Mouse (Mus musculus): ENCODE results near the gene Gm8229. TPM values are rescaled to one million over a fixed set of nuclear protein-coding genes. Genes with fewer than 3 reads are reported as not detected.
"Not testable (repeated sequence)": the region's sequence is repeated elsewhere in the genome, so short reads cannot be mapped to it uniquely, and the experiment has no call there.

The Gm8229 gene
- not detected for total RNA-seq (2018; cell fraction: chromatin; rRNA removed)
- total RNA-seq (2018; cell fraction: cytosol; rRNA removed): not detected
- total RNA-seq (2018; cell fraction: nucleus; rRNA removed): not detected
- polyA plus RNA-seq (2018): not detected in 3 replicates

DNA sequence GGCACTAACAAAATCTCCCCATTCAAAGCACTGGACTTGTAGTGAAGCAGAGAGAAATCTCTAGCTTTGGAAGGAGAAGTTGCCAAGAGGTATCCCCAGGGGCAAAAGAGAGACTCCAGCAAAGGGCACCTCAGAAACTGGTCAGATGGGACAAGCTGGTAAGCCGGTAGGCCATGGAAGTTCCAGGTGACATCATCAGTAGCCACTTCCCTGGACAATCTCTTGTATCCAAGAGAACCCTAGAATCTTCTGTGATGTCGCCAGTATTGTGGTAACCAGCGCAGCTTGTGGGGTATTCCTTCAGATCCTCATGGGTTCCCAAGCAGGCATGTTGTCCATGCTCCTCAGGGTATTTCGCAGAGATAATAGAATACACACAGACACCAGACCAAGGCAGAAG is at the start of gene Gm8229:
Gene Gm8229 (plus strand): TSS at position 301 of the 400 bp plus-strand sequence.
- 93% methylated on average over 2 of the region's 4 CpGs for WGBS (ENCODE audit: missing documents)
- H3K79me2 ChIP-seq (ENCODE audit: inconsistent target); H3K27ac ChIP-seq; H3K4me3 ChIP-seq (ENCODE audit: inconsistent target); H3K36me3 ChIP-seq (ENCODE audit: inconsistent target): not testable (repeated sequence)

DNA sequence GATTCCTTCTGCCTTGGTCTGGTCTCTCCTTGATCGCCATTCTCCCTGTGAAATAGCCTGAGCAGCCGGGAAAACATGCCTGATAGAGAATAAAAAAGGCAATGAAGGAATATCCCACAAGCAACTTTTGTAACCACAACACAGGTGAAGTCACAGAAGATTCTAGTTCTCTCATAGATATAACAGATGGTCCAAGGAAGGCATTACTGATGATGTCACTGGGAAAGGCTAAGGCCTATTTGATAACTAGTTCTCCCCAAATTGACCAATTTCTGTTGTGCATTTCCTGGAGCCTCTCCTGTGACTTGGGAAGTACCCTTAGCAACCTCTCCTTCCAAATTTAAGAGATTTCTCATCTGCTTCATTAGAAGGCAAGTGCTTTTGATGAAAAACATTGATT is 26.7 kb upstream of the Gm8229 start, which contains the start of gene Gm5930:
Gene Gm5930 (minus strand): TSS at position 101 of the 400 bp plus-strand sequence.
- not testable (repeated sequence) for H3K79me2 ChIP-seq (ENCODE audit: inconsistent target); H3K27ac ChIP-seq; H3K4me3 ChIP-seq (ENCODE audit: inconsistent target); H3K36me3 ChIP-seq (ENCODE audit: inconsistent target)
- no CpG with 5 or more reads among the region's 2 CpGs for WGBS (ENCODE audit: missing documents)

DNA sequence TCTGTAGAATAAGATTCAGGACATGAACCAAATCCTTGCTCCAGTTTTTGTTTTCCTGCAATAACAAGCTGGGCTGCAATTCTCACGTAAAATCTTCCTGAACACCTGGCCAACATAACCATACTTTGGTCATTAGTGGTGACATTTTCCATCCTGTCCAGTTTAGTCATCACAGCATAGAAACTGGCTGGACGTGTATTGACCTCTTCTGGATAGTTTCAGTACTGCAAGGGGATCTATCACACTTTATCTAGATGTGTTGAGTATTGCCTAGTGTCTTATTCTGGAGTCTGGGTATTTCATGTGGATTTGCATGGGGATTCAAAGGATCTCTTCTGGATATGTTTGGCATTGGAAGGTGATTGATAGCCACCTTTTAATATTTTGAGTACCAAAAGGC is 3.7 kb upstream of the Gm8229 start:
- not testable (repeated sequence) for H3K36me3 ChIP-seq (ENCODE audit: inconsistent target); H3K79me2 ChIP-seq (ENCODE audit: inconsistent target); H3K4me3 ChIP-seq (ENCODE audit: inconsistent target); H3K27ac ChIP-seq
- no CpG with 5 or more reads among the region's 2 CpGs for WGBS (ENCODE audit: missing documents)

DNA sequence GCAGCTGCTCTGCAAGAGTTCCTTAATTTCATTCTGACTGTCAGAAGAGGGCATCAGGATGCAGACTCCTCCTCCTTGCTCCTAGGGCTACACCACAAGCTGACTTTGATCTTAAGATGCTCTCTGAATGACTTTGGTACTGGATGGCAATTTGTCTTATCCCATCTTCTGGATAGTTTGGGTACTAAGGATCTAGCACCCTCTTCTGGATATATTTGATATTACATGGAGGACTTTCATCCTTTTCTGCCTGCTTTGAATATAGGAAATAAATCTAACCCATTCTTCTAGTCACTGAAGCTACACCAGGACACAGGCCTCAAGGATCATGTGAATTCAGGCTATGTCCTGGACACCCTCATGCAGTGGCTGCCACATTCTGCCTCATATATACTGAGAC is 2.9 kb upstream of the Gm8229 start:
- not testable (repeated sequence) for H3K79me2 ChIP-seq (ENCODE audit: inconsistent target); H3K4me3 ChIP-seq (ENCODE audit: inconsistent target); H3K36me3 ChIP-seq (ENCODE audit: inconsistent target); H3K27ac ChIP-seq

DNA sequence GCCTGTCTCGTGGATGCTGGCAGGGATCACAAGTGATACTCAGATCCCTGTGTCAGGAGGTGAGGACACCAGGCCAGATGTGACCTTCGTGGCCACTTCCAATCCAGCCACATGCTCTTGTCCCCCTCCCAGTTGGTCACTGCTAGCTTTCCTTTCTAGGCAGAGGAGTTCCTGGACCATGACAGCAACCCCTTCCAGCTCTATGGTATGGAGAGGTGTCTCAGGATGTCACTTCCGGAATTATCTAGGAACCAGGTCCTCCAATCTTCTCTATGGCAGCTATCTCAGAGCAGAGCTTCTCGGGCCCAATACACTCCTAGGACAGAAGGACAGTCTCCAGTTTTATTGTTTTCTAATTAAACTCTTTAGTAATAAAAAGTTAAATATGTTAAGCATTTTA is 19.1 kb downstream of the Gm8229 start:
- H3K36me3 ChIP-seq (ENCODE audit: inconsistent target); H3K4me3 ChIP-seq (ENCODE audit: inconsistent target); H3K79me2 ChIP-seq (ENCODE audit: inconsistent target); H3K27ac ChIP-seq: not testable (repeated sequence)
- WGBS (ENCODE audit: missing documents): 59% methylated on average over 2 of the region's 4 CpGs

DNA sequence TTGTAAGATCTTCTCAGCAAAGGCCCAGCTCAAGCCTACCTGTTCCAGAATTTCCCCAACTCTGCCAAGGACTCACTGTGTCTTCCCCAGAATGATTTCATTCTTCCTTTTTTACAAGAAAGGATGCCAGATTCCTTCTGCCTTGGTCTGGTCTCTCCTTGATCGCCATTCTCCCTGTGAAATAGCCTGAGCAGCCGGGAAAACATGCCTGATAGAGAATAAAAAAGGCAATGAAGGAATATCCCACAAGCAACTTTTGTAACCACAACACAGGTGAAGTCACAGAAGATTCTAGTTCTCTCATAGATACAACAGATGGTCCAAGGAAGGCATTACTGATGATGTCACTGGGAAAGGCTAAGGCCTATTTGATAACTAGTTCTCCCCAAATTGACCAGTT is 45.4 kb downstream of the Gm8229 start, which contains the start of gene Gm3371:
Gene Gm3371 (minus strand): TSS at position 101 of the 400 bp plus-strand sequence.
- H3K79me2 ChIP-seq (ENCODE audit: inconsistent target); H3K27ac ChIP-seq; H3K36me3 ChIP-seq (ENCODE audit: inconsistent target); H3K4me3 ChIP-seq (ENCODE audit: inconsistent target): not testable (repeated sequence)
- WGBS (ENCODE audit: missing documents): no CpG with 5 or more reads among the region's 2 CpGs

Other genes with a start within 250 kb of the Gm8229 start
- not detected in 3 replicates for gene Gm3327, start 241.5 kb upstream of the Gm8229 start, polyA plus RNA-seq (2018)
- not detected in 3 replicates for gene Gm8212, start 167.7 kb upstream of the Gm8229 start, polyA plus RNA-seq (2018)
- gene 4930503E14Rik, start 152.1 kb upstream of the Gm8229 start, polyA plus RNA-seq (2018): not detected in 3 replicates
- not detected in 3 replicates for gene Gm8220, start 79.8 kb upstream of the Gm8229 start, polyA plus RNA-seq (2018)
- not detected in 3 replicates for gene Gm5930, start 26.8 kb upstream of the Gm8229 start, polyA plus RNA-seq (2018)
- not detected in 3 replicates for gene Gm3371, start 45.3 kb downstream of the Gm8229 start, polyA plus RNA-seq (2018)
- gene Gm8232, start 68.3 kb downstream of the Gm8229 start, polyA plus RNA-seq (2018): not detected in 3 replicates
- not detected in 3 replicates for gene BC061237, start 127.1 kb downstream of the Gm8229 start, polyA plus RNA-seq (2018)
- not detected in 3 replicates for gene Gm17093, start 152.9 kb downstream of the Gm8229 start, polyA plus RNA-seq (2018)
- gene Gm8247, start 217.8 kb downstream of the Gm8229 start, polyA plus RNA-seq (2018): not detected in 3 replicates